Comparison of ENCODE assay signal across 19 mouse cellular contexts in genomic region chr17:26318441-26318840, GRCm38 (mm10).
DNase-seq lines count a peak whose midpoint lies in the region; ATAC-seq lines count a peak whose summit lies in the region.
"Had no signal": no experiment of that assay in that cellular context is flagged by ENCODE, and none has a peak within 500 bp of the region (broad histone marks: within the 10 kb centered on the region; RNA-seq: fewer than 3 reads in every experiment).

No protein-coding gene starts in this region.

- H3K36me3 ChIP-seq in forebrain, embryonic 11.5 days (ENCODE audit: control insufficient read depth, insufficient read depth, low read length) = no peaks in the 10 kb centered on the region
- H3K36me3 ChIP-seq in forebrain, embryonic 10.5 days (replicated peaks) = no peaks in the 10 kb centered on the region
- H3K36me3 ChIP-seq in heart, embryonic 10.5 days = no peaks in the 10 kb centered on the region
- H3K36me3 ChIP-seq: embryonic facial prominence, embryonic 13.5 days; embryonic facial prominence, embryonic 15.5 days; forebrain, embryonic 12.5 days had no signal

- H3K4me2 ChIP-seq in forebrain, embryonic 11.5 days (ENCODE audit: low read depth, low read length, severe bottlenecking) = no peak overlapping the region
- H3K4me2 ChIP-seq: embryonic facial prominence, embryonic 13.5 days; embryonic facial prominence, embryonic 15.5 days; forebrain, embryonic 12.5 days had no signal

- 97% methylated on average over 1 of the region's 1 CpGs for WGBS in forebrain, embryonic 11.5 days
- 95% methylated on average over 1 of the region's 1 CpGs for WGBS in forebrain, embryonic 10.5 days
- 85% methylated on average over 1 of the region's 1 CpGs for WGBS in heart, embryonic 10.5 days

- H3K4me3 ChIP-seq in forebrain, embryonic 11.5 days (ENCODE audit: low read depth, low read length) = no peak overlapping the region
- H3K4me3 ChIP-seq in forebrain, embryonic 10.5 days = no peak overlapping the region
- H3K4me3 ChIP-seq in heart, embryonic 10.5 days = no peak overlapping the region
- H3K4me3 ChIP-seq: embryonic facial prominence, embryonic 13.5 days; embryonic facial prominence, embryonic 15.5 days; erythroblast, embryonic 14.5 days; forebrain, embryonic 12.5 days had no signal

- ATAC-seq in forebrain, embryonic 11.5 days (replicated peaks; ENCODE audit: low FRiP score) = no peak
- ATAC-seq: forebrain, embryonic 14.5 days; forebrain, embryonic 16.5 days had no signal

- no peak overlapping the region for H3K27ac ChIP-seq in forebrain, embryonic 11.5 days (ENCODE audit: low read depth, low read length)
- no peak overlapping the region for H3K27ac ChIP-seq in forebrain, embryonic 10.5 days
- H3K27ac ChIP-seq in heart, embryonic 10.5 days = no peak overlapping the region
- H3K27ac ChIP-seq: embryonic facial prominence, embryonic 13.5 days; embryonic facial prominence, embryonic 15.5 days; forebrain, embryonic 12.5 days had no signal

- H3K9me3 ChIP-seq in forebrain, embryonic 11.5 days (ENCODE audit: control insufficient read depth, low read length) = no peaks in the 10 kb centered on the region
- H3K9me3 ChIP-seq in forebrain, embryonic 10.5 days = no peaks in the 10 kb centered on the region
- H3K9me3 ChIP-seq in heart, embryonic 10.5 days = no peaks in the 10 kb centered on the region
- H3K9me3 ChIP-seq: embryonic facial prominence, embryonic 13.5 days; embryonic facial prominence, embryonic 15.5 days; forebrain, embryonic 12.5 days had no signal

- no peaks in the 10 kb centered on the region for H3K4me1 ChIP-seq in forebrain, embryonic 11.5 days (replicated peaks; ENCODE audit: control insufficient read depth, insufficient read depth, low read length)
- peaks cover 7% of the 10 kb centered on the region for H3K4me1 ChIP-seq in forebrain, embryonic 10.5 days
- H3K4me1 ChIP-seq in heart, embryonic 10.5 days = peaks cover 7% of the 10 kb centered on the region; the same call in 1 of the 2 replicates
- H3K4me1 ChIP-seq: forebrain, embryonic 12.5 days had no signal

- H3K9ac ChIP-seq in forebrain, embryonic 11.5 days (ENCODE audit: low read length) = no peak overlapping the region
- H3K9ac ChIP-seq: embryonic facial prominence, embryonic 13.5 days; embryonic facial prominence, embryonic 15.5 days; forebrain, embryonic 12.5 days had no signal

- DNase-seq in forebrain, embryonic 11.5 days (ENCODE audit: low spot score) = peak; percentile 31
- no peak for DNase-seq in forebrain, embryonic 10.5 days (ENCODE audit: extremely low spot score, low spot score)
- DNase-seq in heart, embryonic 10.5 days (ENCODE audit: low spot score) = peak; percentile 63
- no peak for DNase-seq in heart, adult 9 months (ENCODE audit: low spot score in 2 of 2)
- DNase-seq: adrenal gland, adult 2 months; adrenal gland, postnatal 10 days; adrenal gland, postnatal 25 days; cerebellum, adult 11 months; cerebellum, adult 18-20 months; cerebellum, adult 9-10 months; cerebellum, postnatal 14 days; cerebellum, postnatal 36 days; embryo, embryonic 11 days had no signal

- H3K27me3 ChIP-seq in forebrain, embryonic 11.5 days (ENCODE audit: control insufficient read depth, insufficient read depth, low read length) = no peaks in the 10 kb centered on the region
- H3K27me3 ChIP-seq in forebrain, embryonic 10.5 days (ENCODE audit: poor library complexity, severe bottlenecking) = peaks cover 8% of the 10 kb centered on the region; the same call in 1 of the 2 replicates
- peaks cover 13% of the 10 kb centered on the region for H3K27me3 ChIP-seq in heart, embryonic 10.5 days (ENCODE audit: insufficient read depth, poor library complexity, severe bottlenecking)

Comparison
In these comparisons a context has a peak if more than half of its experiments do, and no peak if none do; other contexts are left out.
1. DNase-seq: peak in forebrain, embryonic 11.5 days (single experiment) and heart, embryonic 10.5 days (single experiment); none in forebrain, embryonic 10.5 days (single experiment) and heart, adult 9 months (0 of 2).